Mouse (Mus musculus) ES-Bruce4 (cell line): Measurements from ENCODE around the gene Mgmt.

Experiments used
- CTCF ChIP-seq: IDR thresholded peaks from one replicate; pipeline ENCODE4 v1.8.1; 2011; ENCODE audit warnings: low read depth, low read length
- EP300 ChIP-seq: IDR thresholded peaks from 2 replicates; pipeline ENCODE4 v1.6.1; 2011; ENCODE audit warnings: low read depth, low read length; ENCODE audit not compliant: insufficient read depth
- POLR2A ChIP-seq: IDR thresholded peaks from one replicate; pipeline ENCODE4 v1.8.1; 2011; ENCODE audit warnings: low read length; ENCODE audit not compliant: insufficient read depth

DNA sequence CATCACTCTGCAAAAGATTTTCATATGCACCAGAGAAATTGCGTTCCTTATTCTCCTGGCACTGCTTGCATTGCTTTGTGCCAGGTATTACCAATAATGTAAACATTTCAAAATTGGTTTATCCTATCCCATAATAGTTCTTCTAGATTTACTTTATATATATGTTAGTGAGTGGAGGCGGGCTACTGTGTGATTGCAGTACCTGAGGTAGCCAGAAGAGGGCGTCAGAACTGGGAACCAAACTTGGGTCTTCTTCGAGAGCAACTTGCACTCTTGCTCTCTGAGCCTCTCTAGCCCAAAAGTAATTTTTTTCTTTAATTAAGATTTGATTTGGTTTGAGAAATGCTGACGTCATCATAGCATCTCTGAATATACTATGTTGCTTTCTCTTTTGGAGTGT, 159.9 kb downstream of the Mgmt start:
- TF ChIP-seq CTCF (peak; percentile 28), EP300 (no peak), POLR2A (no peak)
